Mouse (Mus musculus) stomach, embryonic 14.5 days (tissue): ENCODE measurements around the gene Plch1. TPM values are rescaled to one million over a fixed set of nuclear protein-coding genes. Genes with fewer than 3 reads are reported as not detected.

Experiments
- ATAC-seq: fragments of 200-750 bp; cut with Nextera tagmentation; 2 replicates; pipeline ENCODE4 v1.8.0; 2017; ENCODE audit warnings: low read depth, moderate TSS enrichment; ENCODE audit not compliant: insufficient number of reproducible peaks, insufficient read depth, low FRiP score
- H3K27ac ChIP-seq: fragments of 300-500 bp; sonication (generic); 2 replicates; pipeline ENCODE4 v1.5.1; 2014; ENCODE audit warnings: mild to moderate bottlenecking, low read length, moderate library complexity, mixed read lengths
- H3K27me3 ChIP-seq: fragments of 300-500 bp; sonication (generic); 2 replicates; pipeline ENCODE4 v1.6.1; 2014; ENCODE audit warnings: low read length, control low read depth, mixed read lengths; ENCODE audit not compliant: control insufficient read depth, insufficient read depth
- H3K36me3 ChIP-seq: fragments of 300-500 bp; sonication (generic); 2 replicates; pipeline ENCODE4 v1.6.1; 2014; ENCODE audit warnings: mild to moderate bottlenecking, control low read depth, low read length, moderate library complexity, mixed read lengths; ENCODE audit not compliant: control insufficient read depth, insufficient read depth
- H3K4me1 ChIP-seq: fragments of 300-500 bp; sonication (generic); 2 replicates; pipeline ENCODE4 v1.6.1; 2014; ENCODE audit warnings: low read length, control low read depth, mixed read lengths; ENCODE audit not compliant: control insufficient read depth, insufficient read depth
- H3K4me2 ChIP-seq: fragments of 300-500 bp; sonication (generic); replicated peaks from 2 replicates; pipeline ENCODE4 v1.6.1; 2014; ENCODE audit warnings: low read depth, low read length, control low read depth
- H3K4me3 ChIP-seq: fragments of 300-500 bp; sonication (generic); 2 replicates; pipeline ENCODE4 v1.5.1; 2014; ENCODE audit warnings: low read depth, low read length, control low read depth
- H3K9ac ChIP-seq: fragments of 300-500 bp; sonication (generic); replicated peaks from 2 replicates; pipeline ENCODE4 v1.6.1; 2014; ENCODE audit warnings: low read depth, mild to moderate bottlenecking, control low read depth, low read length, moderate library complexity, mixed read lengths
- H3K9me3 ChIP-seq: fragments of 300-500 bp; sonication (generic); 2 replicates; pipeline ENCODE4 v1.6.1; 2016; ENCODE audit warnings: low read depth, low read length, control low read depth; ENCODE audit not compliant: control insufficient read depth
- whole genome bisulfite sequencing: fragments of 180-500 bp; shearing (Covaris S2); extraction: QIAGEN DNeasy Blood & Tissue Kit; methylation state at CpG from one replicate; pipeline ENCODE4 v1.1.7; 2014; 5-methylcytosine and 5-hydroxymethylcytosine counted together
- polyA plus RNA-seq: library from polyadenylated mRNA; unstranded; fragments of >200 nt; fragmentation: Nextera tagmentation; extraction: Ambion mirVana; gene quantifications from 2 replicates; pipeline ENCODE4 v1.2.1, GENCODE M21; 2014

Gene Plch1
- polyA plus RNA-seq, 1 experiment from 2014 or later, result 11.6 TPM

DNA sequence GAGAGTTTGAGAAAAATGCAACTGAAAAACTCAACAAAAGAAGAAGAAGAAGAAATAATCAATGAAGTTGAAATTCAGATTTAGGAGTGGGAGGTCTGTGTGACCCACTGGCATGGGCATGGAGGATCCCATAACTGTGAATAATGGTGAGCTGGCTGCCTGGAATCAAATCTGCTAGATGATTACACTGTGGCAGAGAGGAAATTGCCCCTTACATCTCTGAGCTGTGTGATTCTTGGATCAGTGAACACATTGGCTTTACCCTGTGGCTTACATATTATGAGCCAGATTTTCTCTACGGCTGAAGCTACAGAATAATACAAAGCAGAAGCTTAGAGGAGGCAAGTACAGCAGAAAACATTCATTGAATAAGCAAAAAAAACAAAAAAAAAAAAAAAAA is 170.9 kb downstream of the Plch1 start:
- no peaks in the 10 kb centered on the region for H3K36me3 ChIP-seq
- ATAC-seq, result no peak
- H3K4me3 ChIP-seq, result no peak overlapping the region
- H3K27me3 ChIP-seq, result no peaks in the 10 kb centered on the region
- H3K4me1 ChIP-seq, result no peaks in the 10 kb centered on the region
- H3K9ac ChIP-seq, result no peak overlapping the region
- no peak overlapping the region for H3K4me2 ChIP-seq
- H3K27ac ChIP-seq, result no peak overlapping the region
- H3K9me3 ChIP-seq, result no peaks in the 10 kb centered on the region
- WGBS, result 90% methylated on average over 1 of the region's 1 CpGs

DNA sequence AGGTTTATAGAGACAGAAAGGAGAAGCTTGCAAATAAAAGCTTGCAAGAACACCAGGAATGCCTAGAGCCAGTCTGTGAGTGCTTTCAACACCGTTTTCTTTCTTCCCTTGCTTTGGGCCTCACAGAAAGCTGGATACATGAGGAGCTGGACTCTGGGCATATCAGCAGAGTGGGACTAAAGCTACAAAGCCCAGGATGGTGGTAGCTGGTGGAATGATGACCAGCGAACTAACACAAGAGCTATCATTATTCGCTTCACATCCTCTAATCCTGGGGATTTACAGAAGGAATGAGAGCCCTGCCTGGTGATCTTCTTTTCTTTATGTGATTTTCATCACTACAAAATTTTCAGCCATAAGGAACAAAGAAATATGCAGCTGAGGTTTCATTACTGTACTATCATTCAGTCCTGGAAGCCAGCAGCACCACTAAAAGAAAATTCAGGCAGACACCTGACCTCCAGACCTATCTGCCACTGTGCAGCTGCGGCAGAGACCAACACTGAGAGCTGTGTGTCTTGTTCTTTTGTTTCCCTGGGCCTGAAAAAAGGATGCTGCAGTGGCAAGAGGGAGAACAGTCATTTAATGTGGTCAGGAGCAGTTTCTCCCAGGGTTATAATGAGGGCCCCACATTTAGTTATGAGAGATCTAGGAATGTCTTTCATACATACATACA is 172.5 kb downstream of the Plch1 start:
- Histone ChIP-seq H3K4me2 (no peak overlapping the region), H3K4me3 (no peak overlapping the region), H3K4me1 (no peaks in the 10 kb centered on the region), H3K9ac (no peak overlapping the region), H3K27ac (no peak overlapping the region), H3K9me3 (no peaks in the 10 kb centered on the region), H3K27me3 (no peaks in the 10 kb centered on the region), H3K36me3 (no peaks in the 10 kb centered on the region)
- no peak for ATAC-seq
- 75% methylated on average over 4 of the region's 4 CpGs for WGBS

DNA sequence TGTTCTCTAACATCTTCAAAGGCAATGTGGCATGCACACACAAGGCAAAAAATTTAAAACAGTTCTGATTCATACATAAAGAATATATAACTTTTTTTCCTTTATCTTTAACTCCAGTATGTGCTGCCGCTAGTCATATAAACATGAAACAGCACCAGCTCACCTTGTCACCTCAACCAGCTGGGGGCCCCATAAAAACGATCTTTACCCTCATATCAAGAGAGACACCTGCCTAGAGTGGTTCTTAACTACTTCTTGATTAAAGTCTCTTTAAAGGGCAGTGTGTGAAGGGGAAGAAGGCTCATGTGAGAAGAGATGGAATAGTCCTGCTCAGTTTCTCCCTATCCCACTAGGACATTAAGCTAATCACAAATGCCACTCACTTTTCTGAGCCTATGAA is 205.6 kb downstream of the Plch1 start:
- 59% methylated on average over 2 of the region's 2 CpGs for WGBS
- H3K4me2 ChIP-seq, result no peak overlapping the region
- no peaks in the 10 kb centered on the region for H3K4me1 ChIP-seq
- ATAC-seq, result no peak
- no peaks in the 10 kb centered on the region for H3K9me3 ChIP-seq
- no peak overlapping the region for H3K27ac ChIP-seq
- H3K27me3 ChIP-seq, result no peaks in the 10 kb centered on the region
- no peak overlapping the region for H3K9ac ChIP-seq
- H3K36me3 ChIP-seq, result no peaks in the 10 kb centered on the region
- H3K4me3 ChIP-seq, result no peak overlapping the region

DNA sequence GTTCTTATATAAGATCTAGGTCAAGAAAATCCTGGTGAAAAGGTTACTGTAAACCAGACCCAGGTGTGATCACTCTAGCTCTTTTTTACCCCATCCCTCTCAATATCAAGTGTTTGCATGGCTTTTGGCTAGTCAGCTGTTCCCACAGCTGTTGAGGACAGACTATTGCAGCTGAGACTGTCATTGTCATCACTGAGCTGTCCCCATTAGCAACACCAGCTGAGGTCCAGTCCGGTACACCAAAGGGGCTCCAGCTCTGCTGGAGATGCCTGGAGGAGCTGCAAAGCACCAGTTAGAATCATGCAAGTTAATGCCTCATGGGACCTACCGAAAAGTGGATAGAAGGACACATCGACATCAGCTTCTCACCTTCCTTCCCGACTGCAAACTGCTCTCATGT is 206.5 kb downstream of the Plch1 start:
- Histone ChIP-seq H3K4me2 (no peak overlapping the region), H3K27me3 (no peaks in the 10 kb centered on the region), H3K27ac (no peak overlapping the region), H3K4me3 (no peak overlapping the region), H3K9ac (no peak overlapping the region), H3K4me1 (no peaks in the 10 kb centered on the region), H3K9me3 (no peaks in the 10 kb centered on the region), H3K36me3 (no peaks in the 10 kb centered on the region)
- no peak for ATAC-seq
- 92% methylated on average over 4 of the region's 4 CpGs for WGBS

DNA sequence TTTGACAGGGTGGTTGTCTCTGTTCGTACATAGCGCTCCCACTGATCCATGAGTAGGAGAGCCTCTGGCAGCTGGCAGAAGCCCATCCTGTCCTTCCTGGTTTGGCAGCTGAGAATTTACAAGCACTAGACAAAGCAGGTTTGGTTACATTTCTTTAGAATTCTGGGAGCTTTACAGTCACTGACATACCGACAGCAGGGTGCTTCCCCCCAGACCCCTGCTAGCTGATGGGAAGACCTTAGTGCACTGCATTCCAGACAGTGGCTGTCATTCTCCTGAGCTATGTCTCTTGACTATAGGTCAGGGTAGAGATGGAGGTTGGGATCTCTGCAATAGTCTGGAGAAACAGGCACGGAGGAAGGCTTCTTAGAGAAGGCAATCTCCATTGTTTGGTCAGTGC is 230.5 kb downstream of the Plch1 start:
- no peak overlapping the region for H3K4me2 ChIP-seq
- ATAC-seq, result no peak
- H3K27ac ChIP-seq, result no peak overlapping the region
- H3K36me3 ChIP-seq, result no peaks in the 10 kb centered on the region
- H3K27me3 ChIP-seq, result no peaks in the 10 kb centered on the region
- H3K9me3 ChIP-seq, result no peaks in the 10 kb centered on the region
- WGBS, result 58% methylated on average over 4 of the region's 4 CpGs
- no peaks in the 10 kb centered on the region for H3K4me1 ChIP-seq
- H3K4me3 ChIP-seq, result no peak overlapping the region
- H3K9ac ChIP-seq, result no peak overlapping the region

DNA sequence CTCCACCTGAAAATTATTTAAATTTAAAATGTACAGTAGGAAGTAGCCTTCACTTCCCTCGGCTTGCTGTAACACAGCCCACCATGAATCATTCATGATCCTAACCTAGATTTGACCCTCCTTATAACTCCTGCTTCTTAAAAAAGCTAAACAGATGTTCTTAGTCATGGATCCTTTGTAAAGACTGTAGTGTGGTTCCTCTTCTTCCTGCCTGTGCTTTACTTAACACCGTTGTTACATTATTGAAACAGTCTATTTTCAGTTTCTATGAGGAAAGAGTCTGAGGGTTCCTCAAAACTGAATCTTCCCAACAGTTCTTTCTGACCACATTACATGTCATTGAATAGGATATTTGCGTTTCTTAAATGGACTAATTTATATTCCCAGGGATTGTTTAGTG is 234.0 kb downstream of the Plch1 start:
- 50% methylated on average over 3 of the region's 3 CpGs for WGBS
- no peak for ATAC-seq
- Histone ChIP-seq H3K27me3 (no peaks in the 10 kb centered on the region), H3K9me3 (no peaks in the 10 kb centered on the region), H3K9ac (no peak overlapping the region), H3K36me3 (no peaks in the 10 kb centered on the region), H3K4me1 (no peaks in the 10 kb centered on the region), H3K27ac (no peak overlapping the region), H3K4me3 (no peak overlapping the region), H3K4me2 (no peak overlapping the region)

DNA sequence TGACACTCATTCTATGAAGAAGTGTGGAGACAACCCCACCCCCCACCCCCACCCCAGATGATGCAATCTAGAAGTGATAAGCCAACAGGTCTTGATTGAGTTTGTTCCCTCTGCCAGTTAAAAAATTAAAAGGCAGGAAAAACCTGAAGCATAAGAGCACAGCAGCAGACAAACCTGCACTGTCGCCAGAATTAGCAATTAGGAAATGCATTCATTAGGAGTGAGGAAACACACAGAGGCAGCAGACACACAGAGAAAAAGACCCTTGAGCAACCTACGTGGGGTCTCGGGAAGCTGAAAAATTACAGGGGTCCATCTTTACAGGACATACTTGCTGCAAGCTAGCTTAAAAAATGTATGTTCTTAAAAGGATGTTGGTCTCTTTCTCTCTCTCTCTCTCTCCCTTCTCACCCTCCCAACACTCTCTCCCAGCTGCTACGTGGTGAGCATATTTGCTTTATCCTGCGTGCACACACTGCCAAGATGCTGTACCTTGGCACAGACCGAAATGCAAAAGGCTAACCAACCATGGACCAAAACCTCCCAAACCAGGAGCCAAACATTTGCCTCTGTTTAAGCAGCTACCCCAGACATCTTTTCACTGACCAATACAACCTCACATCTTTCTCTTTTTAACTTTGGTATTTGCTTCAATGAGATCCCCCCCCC is 234.6 kb downstream of the Plch1 start:
- Histone ChIP-seq H3K27ac (no peak overlapping the region), H3K9ac (no peak overlapping the region), H3K4me2 (no peak overlapping the region), H3K4me1 (no peaks in the 10 kb centered on the region), H3K36me3 (no peaks in the 10 kb centered on the region), H3K4me3 (no peak overlapping the region), H3K9me3 (no peaks in the 10 kb centered on the region), H3K27me3 (no peaks in the 10 kb centered on the region)
- no peak for ATAC-seq
- 68% methylated on average over 6 of the region's 6 CpGs for WGBS
